Mouse (Mus musculus) ES-E14 (cell line): ENCODE data around the gene Gm42791.

ENCODE experiments used
- CHD2 ChIP-seq: IDR thresholded peaks from 2 replicates; pipeline ENCODE4 v1.6.1; 2014; ENCODE audit warnings: mild to moderate bottlenecking, low read depth, low read length, inconsistent platforms
- HCFC1 ChIP-seq: IDR thresholded peaks from 2 replicates; pipeline ENCODE4 v1.6.1; 2012; ENCODE audit warnings: low read length, inconsistent platforms, borderline replicate concordance; ENCODE audit not compliant: insufficient read depth
- ZC3H11A ChIP-seq: IDR thresholded peaks from 2 replicates; pipeline ENCODE4 v1.6.1; 2012; ENCODE audit warnings: low read depth, mild to moderate bottlenecking, inconsistent platforms, low read length, borderline replicate concordance
- ZNF384 ChIP-seq: IDR thresholded peaks from 2 replicates; pipeline ENCODE4 v1.6.1; 2012; ENCODE audit warnings: low read depth, low read length, inconsistent platforms

DNA sequence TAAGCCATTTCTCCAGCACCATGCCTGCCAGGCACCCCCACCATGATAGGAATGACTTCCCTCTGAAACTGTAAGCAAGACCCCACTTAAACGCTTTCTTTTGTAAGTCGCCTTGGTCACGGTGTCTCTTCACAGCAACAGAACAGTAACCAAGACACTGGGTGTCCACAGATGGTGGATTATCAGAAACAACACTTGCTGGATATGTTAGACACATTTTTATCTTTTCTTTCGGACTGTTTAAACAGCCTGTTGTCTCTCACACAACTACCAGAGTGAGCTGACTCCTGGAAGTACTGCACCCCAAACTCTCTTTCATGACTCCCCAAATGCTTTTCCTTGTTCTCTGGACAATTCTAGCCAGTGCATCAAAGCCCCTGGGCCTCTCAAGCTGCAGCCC is 104.7 kb downstream of the Gm42791 start:
- TF ChIP-seq CHD2, result no peak
- no peak for TF ChIP-seq ZC3H11A
- no peak for TF ChIP-seq HCFC1
- no peak for TF ChIP-seq ZNF384
